Mouse (Mus musculus): ENCODE measurements around the gene Tada2b. TPM values are rescaled to one million over a fixed set of nuclear protein-coding genes. Genes with fewer than 3 reads are reported as not detected.

Tada2b gene
- total RNA-seq (2017), result 26.4 and 28.9 TPM in 2 replicates

DNA sequence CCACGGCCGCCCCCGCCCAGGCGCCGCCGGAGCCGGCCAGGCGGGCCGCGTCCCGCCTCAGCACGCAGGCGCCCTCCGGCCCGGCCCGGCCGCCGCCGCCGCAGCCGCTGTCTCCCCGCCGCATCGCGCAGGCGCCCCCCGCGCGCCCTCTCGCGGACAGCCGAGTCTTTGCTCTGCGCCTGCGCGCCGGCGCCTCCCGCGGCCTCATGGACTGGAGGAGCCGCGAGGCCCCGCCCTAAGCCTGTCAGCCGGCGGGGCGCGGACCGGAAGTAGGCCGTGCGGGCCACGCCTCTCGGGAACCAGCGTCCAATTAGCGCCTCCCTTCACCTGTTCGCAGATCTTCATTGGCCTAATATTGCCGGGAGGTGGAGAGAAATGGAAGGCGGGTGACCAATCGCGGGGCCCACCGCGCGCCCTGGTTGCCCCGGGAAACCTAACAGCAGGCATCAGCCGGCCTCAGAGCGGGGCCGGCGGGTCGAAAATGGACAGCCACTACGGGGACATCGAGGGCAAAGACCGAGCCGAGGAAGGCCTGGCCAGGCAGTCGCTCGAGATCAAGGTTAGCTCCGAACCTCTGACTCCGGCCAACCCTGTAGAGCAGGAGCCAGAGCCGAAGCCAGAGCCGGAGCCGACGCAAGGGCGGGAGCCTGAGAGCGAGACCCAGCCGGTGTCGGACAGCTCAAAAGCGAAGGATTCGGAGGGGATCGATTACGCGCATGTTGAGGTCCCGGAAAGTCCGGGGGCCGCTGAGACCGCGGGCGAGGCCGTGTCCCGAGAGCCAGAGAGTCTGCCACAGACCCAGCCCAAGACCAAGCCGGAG lies at the start of gene Tada2b, which contains the start of gene Ccdc96:
Gene Tada2b (minus strand): TSS at position 115 of the 820 bp plus-strand sequence.
Gene Ccdc96 (plus strand): TSS at position 418 of the 820 bp plus-strand sequence.
- peak; percentile 90 for ATAC-seq (ENCODE audit: extremely low read depth, insufficient number of reproducible peaks, low FRiP score, poor library complexity, severe bottlenecking)

DNA sequence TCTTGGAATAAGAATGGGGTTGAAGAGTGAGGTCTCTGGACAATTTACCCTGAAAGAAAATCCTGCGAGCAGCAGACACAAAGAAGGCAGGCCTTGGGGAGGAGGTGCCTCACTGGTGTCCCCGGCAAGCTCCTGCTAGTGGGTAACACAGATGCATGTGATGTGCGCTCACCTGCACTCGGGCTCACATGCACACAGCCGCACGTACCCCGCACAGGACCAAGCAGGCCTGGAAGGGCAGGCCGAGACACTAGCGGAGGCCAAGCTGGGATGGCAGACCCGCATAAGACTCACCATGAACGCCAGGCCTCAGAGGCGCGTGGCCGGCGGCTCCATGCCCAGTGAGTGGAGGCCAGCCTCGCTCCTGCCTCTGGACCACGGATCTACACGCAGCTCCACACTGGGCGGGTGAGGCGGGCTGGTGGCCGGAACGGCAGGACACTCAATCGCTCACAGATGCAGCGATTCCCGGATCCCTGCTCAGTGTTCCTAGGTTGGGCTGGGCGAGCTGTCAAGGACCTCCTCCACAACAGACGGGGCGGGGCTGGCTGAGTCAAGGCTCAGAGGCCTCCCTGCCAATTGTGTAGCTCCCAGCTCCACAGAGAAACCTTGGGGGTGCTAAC lies 46.2 kb upstream of the Tada2b start:
- peak; percentile 35; the same call in 1 of the 2 replicates for ATAC-seq (ENCODE audit: extremely low read depth, insufficient number of reproducible peaks, low FRiP score, poor library complexity, severe bottlenecking)

DNA sequence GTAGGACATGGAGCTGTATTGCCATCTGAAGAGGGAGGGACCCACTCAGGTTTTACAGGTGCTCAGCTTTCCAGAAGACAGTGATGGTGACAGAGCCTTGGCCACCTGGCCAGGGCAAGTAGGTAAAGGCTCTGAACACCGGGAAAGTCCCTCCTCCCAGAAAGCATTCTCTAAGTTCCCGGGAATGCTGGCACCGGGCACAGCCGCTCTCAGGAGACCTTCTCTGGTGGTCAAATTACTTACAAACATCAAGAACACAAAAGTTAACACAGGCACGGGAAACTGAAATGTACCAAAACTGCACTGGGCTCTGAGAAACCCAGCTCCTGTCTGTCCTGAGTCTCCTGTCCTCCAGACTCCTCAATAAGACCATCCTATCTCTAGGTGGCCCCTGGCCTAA lies 45.6 kb upstream of the Tada2b start:
- ATAC-seq (ENCODE audit: extremely low read depth, insufficient number of reproducible peaks, low FRiP score, poor library complexity, severe bottlenecking), result no peak

DNA sequence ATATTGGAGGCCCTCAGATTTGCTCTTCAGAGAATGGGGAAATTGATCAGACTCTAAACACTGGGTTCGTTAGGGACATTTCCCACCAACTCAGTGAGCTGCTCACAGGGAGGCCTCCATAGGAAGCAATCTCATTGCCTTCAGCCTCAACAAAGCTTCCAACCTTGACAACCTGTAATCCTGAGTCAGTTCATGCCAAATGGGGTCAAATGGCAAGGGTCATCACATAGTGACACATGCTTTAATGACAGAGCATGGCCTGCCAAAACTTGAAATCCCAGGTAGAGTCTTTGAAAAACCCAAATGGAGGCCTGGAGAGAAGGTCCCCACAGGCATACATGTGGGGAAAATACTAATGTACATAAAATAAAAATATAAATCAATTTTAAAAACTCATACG lies 42.8 kb upstream of the Tada2b start:
- ATAC-seq (ENCODE audit: extremely low read depth, insufficient number of reproducible peaks, low FRiP score, poor library complexity, severe bottlenecking), result no peak

DNA sequence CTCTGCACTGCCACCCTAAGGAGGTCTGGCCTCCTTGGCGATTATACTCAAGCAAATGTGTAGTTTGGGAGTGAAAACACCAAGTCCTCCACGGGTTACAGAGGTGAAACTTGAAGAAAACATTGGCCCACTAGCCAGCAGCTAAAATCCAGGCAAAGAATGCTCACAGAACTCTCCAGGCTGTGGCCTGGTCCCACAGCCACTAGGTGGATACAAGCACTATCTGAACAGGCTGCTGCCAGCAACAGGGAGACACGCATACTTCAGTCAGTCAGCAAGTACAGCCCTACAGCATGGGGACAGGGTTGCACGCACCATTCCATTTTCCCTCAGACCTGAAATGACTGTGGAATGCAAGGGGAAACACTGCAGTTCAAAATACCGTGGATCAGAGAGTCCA lies 42.2 kb upstream of the Tada2b start:
- peak; percentile 49; the same call in 1 of the 2 replicates for ATAC-seq (ENCODE audit: extremely low read depth, insufficient number of reproducible peaks, low FRiP score, poor library complexity, severe bottlenecking)

DNA sequence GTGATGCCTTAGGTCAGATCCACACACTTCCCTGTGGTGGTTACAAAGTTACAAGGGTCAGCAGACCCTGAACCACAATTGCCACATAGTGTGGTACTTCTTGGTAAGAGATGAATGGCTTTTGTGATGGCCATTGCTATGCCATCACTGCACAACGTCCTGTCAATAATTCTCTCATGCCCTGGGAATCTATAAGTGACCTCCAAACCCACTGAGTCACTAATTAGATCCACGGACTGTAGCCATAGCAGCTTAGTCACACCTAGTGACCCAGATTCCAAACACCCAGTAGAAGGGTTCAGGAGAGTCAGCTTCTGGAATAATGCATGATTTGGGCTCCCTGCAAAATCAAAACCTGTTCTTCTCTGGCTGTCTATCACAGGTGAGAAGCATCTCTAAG lies 41.1 kb upstream of the Tada2b start:
- no peak for ATAC-seq (ENCODE audit: extremely low read depth, insufficient number of reproducible peaks, low FRiP score, poor library complexity, severe bottlenecking)

DNA sequence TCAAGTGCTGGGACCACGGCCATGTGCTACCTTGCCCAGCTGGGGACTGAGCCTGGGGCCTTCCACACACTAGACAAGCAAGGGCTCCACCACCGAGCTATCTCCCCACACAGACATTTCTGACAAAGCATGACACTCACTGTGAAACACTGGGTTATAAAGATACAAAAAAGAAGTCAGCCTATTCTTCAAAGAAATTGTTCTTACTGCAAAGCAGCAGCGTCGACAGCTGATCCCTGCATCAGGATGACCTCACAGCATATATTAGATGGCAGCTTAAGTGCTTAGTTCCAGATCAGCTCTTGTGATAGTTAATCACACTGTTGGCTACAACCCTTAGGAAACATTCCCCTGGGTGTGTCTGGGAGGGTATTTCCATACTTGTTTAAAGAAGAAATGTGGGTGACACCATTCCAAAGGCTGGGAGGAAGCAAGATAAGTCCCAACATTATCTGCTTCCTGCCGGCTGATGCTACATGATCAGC lies 39.2 kb upstream of the Tada2b start:
- ATAC-seq (ENCODE audit: extremely low read depth, insufficient number of reproducible peaks, low FRiP score, poor library complexity, severe bottlenecking), result no peak

DNA sequence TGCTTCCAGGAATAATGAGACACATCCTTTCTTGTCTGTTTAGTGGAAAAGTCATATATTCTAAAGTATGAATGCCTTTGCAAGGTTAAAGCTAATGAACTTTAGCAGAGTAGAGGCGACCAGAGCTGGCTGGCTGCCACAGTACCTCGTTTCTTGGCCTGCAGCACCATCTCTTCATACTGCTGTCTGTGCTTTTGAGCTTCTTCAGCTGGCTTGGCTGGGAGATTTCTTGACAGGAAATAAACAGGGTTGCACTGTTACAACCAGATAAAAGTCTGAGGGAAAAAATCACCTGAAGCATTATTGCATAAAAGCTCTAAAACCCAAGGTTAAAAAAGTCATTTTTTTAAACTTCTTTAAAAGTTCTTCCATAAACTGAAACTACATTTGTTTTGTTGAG lies 38.7 kb upstream of the Tada2b start:
- no peak for ATAC-seq (ENCODE audit: extremely low read depth, insufficient number of reproducible peaks, low FRiP score, poor library complexity, severe bottlenecking)

DNA sequence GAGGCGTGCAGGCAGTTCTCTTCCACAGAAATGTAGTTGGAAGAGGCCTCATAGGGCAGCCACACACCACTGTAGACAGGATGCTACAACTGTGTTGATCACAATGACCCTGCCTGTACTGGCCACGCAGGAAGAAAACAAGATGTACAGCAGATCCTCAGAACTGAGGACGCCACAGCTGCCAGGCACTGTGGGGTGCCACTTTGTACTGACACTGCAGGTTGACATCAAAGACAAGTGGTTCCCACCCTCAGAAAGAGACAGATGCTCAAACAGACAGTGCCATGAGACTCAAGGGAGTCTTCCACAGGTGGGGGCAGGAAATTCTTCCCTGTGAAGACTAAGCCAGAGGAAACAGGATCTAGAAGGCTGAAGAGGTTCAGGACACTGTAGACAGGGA lies 35.7 kb upstream of the Tada2b start:
- ATAC-seq (ENCODE audit: extremely low read depth, insufficient number of reproducible peaks, low FRiP score, poor library complexity, severe bottlenecking), result no peak

DNA sequence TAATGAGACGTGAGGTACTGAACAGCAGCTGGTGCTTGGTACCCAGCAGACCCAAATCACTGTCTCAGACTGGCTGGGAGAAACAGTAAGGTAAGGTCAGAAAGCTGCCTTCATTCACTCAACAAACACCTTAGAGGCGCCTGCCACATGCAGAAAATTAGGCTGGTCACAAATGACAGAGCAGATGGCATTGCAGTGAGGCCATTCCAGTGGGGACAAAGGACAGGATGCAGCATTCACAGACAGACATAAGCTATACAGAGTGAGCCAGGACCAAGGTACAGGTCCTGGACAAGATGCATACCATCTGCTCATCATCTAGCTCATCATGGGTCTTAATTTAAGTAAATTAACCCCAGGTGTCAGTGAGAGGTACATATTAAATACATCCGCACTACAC lies 33.5 kb upstream of the Tada2b start:
- ATAC-seq (ENCODE audit: extremely low read depth, insufficient number of reproducible peaks, low FRiP score, poor library complexity, severe bottlenecking), result no peak

DNA sequence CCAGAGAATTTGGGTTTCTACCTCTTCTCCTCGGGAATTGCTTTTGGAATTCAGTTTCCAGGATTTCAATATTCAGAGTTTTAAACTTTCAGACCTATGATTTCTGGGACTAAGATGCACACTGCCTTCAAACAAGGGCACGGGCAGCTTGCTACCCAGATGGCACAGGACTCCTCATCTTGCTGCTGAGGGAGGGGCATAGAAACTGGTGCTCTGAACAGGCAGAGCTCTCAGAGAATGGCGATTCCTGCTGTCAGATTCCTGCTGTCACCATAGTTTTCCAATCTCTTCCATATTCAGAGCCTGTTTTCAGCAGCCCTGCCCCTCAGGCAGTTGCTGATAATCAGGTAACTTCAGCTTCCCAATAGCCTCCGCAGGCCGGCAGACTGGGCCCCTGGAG lies 31.5 kb upstream of the Tada2b start:
- ATAC-seq (ENCODE audit: extremely low read depth, insufficient number of reproducible peaks, low FRiP score, poor library complexity, severe bottlenecking), result no peak

DNA sequence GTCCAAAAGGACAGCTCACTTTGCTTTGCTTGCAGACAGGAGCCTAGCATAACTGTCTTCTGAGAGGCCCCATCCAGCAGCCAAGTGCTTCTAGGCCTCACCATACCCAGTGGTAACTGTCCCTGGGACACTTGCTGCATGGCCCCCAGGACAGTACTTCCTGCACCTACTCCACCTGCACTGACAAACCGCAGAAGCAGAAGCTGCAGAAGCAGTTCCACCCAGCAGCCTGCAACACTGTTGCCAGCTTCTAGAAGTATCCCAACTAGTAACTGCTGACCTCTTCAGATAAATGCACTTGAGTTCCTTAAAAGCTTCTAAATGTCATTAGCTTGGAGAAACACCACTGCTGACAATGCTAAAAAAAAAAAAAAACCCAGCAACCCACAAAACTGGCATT lies 31.0 kb upstream of the Tada2b start:
- ATAC-seq (ENCODE audit: extremely low read depth, insufficient number of reproducible peaks, low FRiP score, poor library complexity, severe bottlenecking), result no peak

DNA sequence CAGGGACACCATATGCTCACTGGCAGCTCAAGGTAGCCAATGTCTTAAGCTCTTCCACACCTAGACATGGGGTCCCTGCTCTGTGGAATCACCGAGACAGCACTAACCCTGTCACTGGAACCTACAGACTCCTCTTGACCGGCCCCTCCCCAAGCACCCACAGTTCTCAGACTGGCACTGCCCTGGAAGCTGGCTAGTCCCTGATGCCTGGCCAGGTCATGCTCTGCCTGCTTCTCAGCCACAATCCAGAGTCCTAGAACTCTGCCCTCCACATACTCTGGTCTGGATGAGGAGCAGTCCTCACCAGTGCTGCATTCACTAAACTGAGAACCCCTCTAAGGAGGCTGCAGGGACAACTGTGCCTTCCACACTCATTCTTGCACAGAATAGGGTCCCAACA lies 26.9 kb upstream of the Tada2b start:
- ATAC-seq (ENCODE audit: extremely low read depth, insufficient number of reproducible peaks, low FRiP score, poor library complexity, severe bottlenecking), result no peak

DNA sequence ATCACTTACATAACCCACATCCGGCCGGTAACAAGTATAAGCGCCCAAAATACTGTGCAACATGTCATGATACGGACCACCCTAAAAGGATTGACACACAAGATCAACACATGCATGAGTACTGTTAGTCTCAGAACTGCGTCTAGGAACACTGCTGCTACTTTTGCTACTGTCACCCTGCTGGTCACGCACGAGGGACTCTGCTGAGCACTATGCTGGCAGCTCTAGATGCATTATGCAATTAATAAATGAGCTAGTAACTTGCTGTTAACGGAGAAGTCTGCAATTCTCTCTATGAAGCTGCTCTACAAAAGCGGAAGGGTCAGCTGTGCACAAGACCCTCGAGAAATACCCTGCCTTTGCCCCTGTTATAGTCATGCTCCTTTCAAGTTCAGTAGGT lies 24.3 kb upstream of the Tada2b start:
- ATAC-seq (ENCODE audit: extremely low read depth, insufficient number of reproducible peaks, low FRiP score, poor library complexity, severe bottlenecking), result no peak

DNA sequence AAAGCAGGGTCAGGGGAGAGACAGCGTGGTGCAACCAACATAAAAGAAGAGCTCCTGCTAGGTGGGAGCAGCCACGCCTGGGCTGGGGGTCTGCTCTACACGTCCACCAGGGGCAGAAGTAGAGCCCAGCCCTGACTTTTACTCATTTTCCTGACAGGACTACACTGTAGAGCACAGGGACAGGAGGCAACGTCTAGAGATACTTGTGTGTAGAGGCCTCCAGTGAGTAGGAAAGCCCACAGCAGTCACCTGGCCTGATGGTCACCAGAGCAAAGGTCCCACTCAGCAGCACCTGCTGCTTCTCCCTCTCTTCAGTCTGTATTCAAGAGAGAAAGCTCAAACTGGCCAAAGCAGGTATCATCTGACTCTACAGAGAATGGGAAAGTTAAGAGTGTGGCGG lies 21.6 kb upstream of the Tada2b start:
- ATAC-seq (ENCODE audit: extremely low read depth, insufficient number of reproducible peaks, low FRiP score, poor library complexity, severe bottlenecking), result no peak

DNA sequence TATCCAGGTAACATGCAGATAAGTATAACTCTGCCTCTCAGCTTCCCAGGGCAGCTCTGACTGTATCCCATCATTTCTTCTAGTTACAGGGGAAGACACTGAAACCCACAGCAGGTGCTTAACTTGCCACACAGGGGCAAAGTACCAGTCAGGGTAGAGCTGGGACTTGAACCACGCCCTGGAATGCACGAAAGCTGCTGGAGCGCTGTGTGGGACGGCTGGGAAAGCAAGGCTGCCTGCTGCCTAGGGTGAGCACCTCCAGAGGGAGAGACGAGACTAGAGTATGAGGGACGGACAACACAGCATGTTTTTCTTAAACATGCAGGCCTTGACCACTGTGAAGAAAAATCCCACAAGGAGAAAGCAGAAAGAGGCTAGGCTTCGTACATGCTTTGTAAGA lies 21.1 kb upstream of the Tada2b start:
- ATAC-seq (ENCODE audit: extremely low read depth, insufficient number of reproducible peaks, low FRiP score, poor library complexity, severe bottlenecking), result no peak

DNA sequence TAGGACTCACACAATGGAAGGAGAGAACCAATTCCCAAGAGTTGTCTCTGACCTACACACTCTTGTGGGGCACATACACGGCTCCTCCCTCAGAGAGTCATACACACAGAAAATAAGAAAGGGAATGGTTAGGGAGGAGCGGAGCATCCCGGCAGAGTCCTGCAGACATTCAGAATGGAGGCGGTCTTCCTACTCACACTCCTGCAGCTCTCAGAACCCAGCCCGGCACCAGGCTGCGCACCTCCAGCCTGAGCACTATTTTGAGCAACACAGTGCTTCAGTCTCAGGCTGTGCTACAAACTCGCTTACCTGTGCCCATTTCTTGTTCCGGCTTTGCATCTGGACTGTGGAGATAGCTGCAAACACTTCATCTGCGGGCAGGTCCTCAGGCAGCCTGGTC lies 10.6 kb upstream of the Tada2b start:
- ATAC-seq (ENCODE audit: extremely low read depth, insufficient number of reproducible peaks, low FRiP score, poor library complexity, severe bottlenecking), result no peak

DNA sequence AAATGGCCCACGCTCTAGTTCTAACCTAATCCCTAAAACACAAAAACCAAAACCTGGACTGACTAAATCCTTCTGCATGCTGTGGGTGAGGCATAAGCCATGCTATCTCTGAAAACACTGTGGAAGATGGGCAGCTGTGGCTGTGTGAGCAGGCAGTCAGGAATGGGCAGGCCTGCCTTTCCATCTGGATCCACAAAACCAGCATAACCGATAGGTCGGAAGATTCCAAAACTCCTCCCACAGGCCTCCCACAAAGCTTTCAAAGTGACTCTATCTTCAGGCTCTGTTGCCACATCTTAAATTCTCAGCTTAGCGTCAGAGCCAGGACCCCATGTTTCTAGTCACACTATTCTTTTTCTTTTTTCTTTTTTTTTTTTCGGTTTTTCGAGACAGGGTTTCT lies 9.8 kb upstream of the Tada2b start:
- ATAC-seq (ENCODE audit: extremely low read depth, insufficient number of reproducible peaks, low FRiP score, poor library complexity, severe bottlenecking), result no peak

DNA sequence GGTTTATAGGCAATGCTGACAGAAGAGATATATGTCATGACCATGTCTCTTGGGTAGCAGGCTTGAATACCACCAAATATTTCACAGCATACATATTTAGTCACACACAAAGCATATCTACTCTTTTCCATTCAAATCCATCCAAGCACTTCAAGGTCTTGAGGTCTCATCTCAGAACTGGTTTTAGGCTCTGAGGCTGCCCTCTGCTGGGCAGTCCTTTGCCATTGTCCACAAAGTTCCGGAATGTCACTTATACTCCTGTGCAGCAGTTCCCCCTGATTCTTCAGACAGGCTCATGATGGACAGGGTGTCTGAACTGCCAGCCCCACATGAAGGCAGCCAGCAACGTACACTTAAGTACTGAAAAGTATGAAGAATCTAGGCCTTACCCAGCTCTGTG lies 5.1 kb upstream of the Tada2b start:
- ATAC-seq (ENCODE audit: extremely low read depth, insufficient number of reproducible peaks, low FRiP score, poor library complexity, severe bottlenecking), result no peak

DNA sequence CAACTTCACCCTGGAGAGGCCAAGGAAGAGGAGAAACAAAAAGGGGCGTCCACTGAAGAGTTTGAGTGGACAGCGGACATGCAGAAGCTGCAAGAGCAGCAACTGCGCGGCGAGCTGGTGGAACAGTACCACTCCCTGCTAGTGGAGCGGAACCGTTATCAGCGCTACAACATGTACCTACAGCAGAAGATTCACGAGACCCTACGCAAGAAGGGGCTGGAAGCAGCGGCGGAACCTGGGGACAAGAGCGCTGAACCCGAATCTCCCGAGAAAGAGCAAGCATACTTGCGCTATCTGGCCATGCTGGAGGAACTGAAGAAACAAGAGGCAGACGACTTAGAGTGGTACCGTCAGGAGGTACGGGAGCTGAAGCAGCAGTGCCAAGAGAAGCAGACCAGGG lies 1.2 kb upstream of the Tada2b start:
- no peak for ATAC-seq (ENCODE audit: extremely low read depth, insufficient number of reproducible peaks, low FRiP score, poor library complexity, severe bottlenecking)
